Mouse (Mus musculus): ENCODE results near the gene Lpar4. TPM values are rescaled to one million over a fixed set of nuclear protein-coding genes. Genes with fewer than 3 reads are reported as not detected.

The Lpar4 gene
- 4.5 and 6.3 TPM in 2 replicates for polyA plus RNA-seq (2015; fragmentation: Nextera tagmentation; extraction: Ambion mirVana)

- WGBS: 18% methylated on average over 11 of the region's 11 CpGs
- Histone ChIP-seq H3K27ac (ENCODE audit: low read length) (no peak within 1 kb of the TSS), H3K9me3 (ENCODE audit: control insufficient read depth, low read length) (no peaks in the 10 kb centered on the region), H3K27me3 (replicated peaks; ENCODE audit: control insufficient read depth, insufficient read depth, low read length) (0 out of 2 replicates have a peak, but pooled peaks cover 2% of the 10 kb centered on the region), H3K4me3 (replicated peaks; ENCODE audit: low read length) (peak within 1 kb of the TSS; percentile 49), H3K9ac (replicated peaks; ENCODE audit: low read depth, low read length) (peak within 1 kb of the TSS; percentile 27; the same call in 1 of the 2 replicates), H3K4me2 (ENCODE audit: low read length) (peak within 1 kb of the TSS; percentile 51), H3K4me1 (replicated peaks; ENCODE audit: control insufficient read depth, insufficient read depth, low read length) (no peaks in the 10 kb centered on the region), H3K36me3 (ENCODE audit: control insufficient read depth, insufficient read depth) (no peaks in the 10 kb centered on the region)
- peak; percentile 92 for ATAC-seq
These were observed at the start of gene Lpar4 for GRCm38 (mm10) chrX:106920175-106920827. TSS of gene Lpar4 (plus strand) at chrX:106920625.

- Histone ChIP-seq H3K9me3 (ENCODE audit: control insufficient read depth, low read length) (no peaks in the 10 kb centered on the region), H3K4me1 (replicated peaks; ENCODE audit: control insufficient read depth, insufficient read depth, low read length) (no peaks in the 10 kb centered on the region), H3K27ac (ENCODE audit: low read length) (no peak overlapping the region), H3K36me3 (ENCODE audit: control insufficient read depth, insufficient read depth) (no peaks in the 10 kb centered on the region), H3K27me3 (replicated peaks; ENCODE audit: control insufficient read depth, insufficient read depth, low read length) (no peaks in the 10 kb centered on the region; the same call in 1 of the 2 replicates), H3K4me2 (ENCODE audit: low read length) (no peak overlapping the region), H3K9ac (replicated peaks; ENCODE audit: low read depth, low read length) (no peak overlapping the region), H3K4me3 (replicated peaks; ENCODE audit: low read length) (no peak overlapping the region)
- 25% methylated on average over 3 of the region's 3 CpGs for WGBS
- peak; percentile 75 for ATAC-seq
These were observed 49.0 kb upstream of the Lpar4 start for GRCm38 (mm10) chrX:106871426-106871825.

GRCm38 (mm10) chrX:106871894-106872293, 48.5 kb upstream of the Lpar4 start:
- Histone ChIP-seq H3K4me2 (ENCODE audit: low read length) (no peak overlapping the region), H3K27me3 (replicated peaks; ENCODE audit: control insufficient read depth, insufficient read depth, low read length) (no peaks in the 10 kb centered on the region; the same call in 1 of the 2 replicates), H3K36me3 (ENCODE audit: control insufficient read depth, insufficient read depth) (no peaks in the 10 kb centered on the region), H3K4me1 (replicated peaks; ENCODE audit: control insufficient read depth, insufficient read depth, low read length) (no peaks in the 10 kb centered on the region), H3K27ac (ENCODE audit: low read length) (no peak overlapping the region), H3K9ac (replicated peaks; ENCODE audit: low read depth, low read length) (no peak overlapping the region), H3K9me3 (ENCODE audit: control insufficient read depth, low read length) (no peaks in the 10 kb centered on the region), H3K4me3 (replicated peaks; ENCODE audit: low read length) (no peak overlapping the region)
- ATAC-seq: no peak
- WGBS: 35% methylated on average over 3 of the region's 3 CpGs

GRCm38 (mm10) chrX:106872315-106872714, 48.1 kb upstream of the Lpar4 start:
- 46% methylated on average over 4 of the region's 4 CpGs for WGBS
- H3K4me1 ChIP-seq (replicated peaks; ENCODE audit: control insufficient read depth, insufficient read depth, low read length): no peaks in the 10 kb centered on the region
- ATAC-seq: no peak

GRCm38 (mm10) chrX:106897707-106898275, 22.6 kb upstream of the Lpar4 start:
- H3K27ac ChIP-seq (ENCODE audit: low read length): no peak overlapping the region
- 59% methylated on average over 2 of the region's 2 CpGs for WGBS
- no peaks in the 10 kb centered on the region for H3K36me3 ChIP-seq (ENCODE audit: control insufficient read depth, insufficient read depth)
- no peaks in the 10 kb centered on the region for H3K9me3 ChIP-seq (ENCODE audit: control insufficient read depth, low read length)
- H3K4me1 ChIP-seq (replicated peaks; ENCODE audit: control insufficient read depth, insufficient read depth, low read length): no peaks in the 10 kb centered on the region
- H3K27me3 ChIP-seq (replicated peaks; ENCODE audit: control insufficient read depth, insufficient read depth, low read length): no peaks in the 10 kb centered on the region
- no peak for ATAC-seq
- no peak overlapping the region for H3K9ac ChIP-seq (replicated peaks; ENCODE audit: low read depth, low read length)
- H3K4me3 ChIP-seq (replicated peaks; ENCODE audit: low read length): no peak overlapping the region
- no peak overlapping the region for H3K4me2 ChIP-seq (ENCODE audit: low read length)

More at GRCm38 (mm10) chrX:106872315-106872714, 48.1 kb upstream of the Lpar4 start:
- H3K27me3 ChIP-seq (replicated peaks; ENCODE audit: control insufficient read depth, insufficient read depth, low read length): no peaks in the 10 kb centered on the region; the same call in 1 of the 2 replicates
- H3K9ac ChIP-seq (replicated peaks; ENCODE audit: low read depth, low read length): no peak overlapping the region
- H3K36me3 ChIP-seq (ENCODE audit: control insufficient read depth, insufficient read depth): no peaks in the 10 kb centered on the region
- no peaks in the 10 kb centered on the region for H3K9me3 ChIP-seq (ENCODE audit: control insufficient read depth, low read length)
- H3K4me2 ChIP-seq (ENCODE audit: low read length): no peak overlapping the region
- no peak overlapping the region for H3K4me3 ChIP-seq (replicated peaks; ENCODE audit: low read length)
- H3K27ac ChIP-seq (ENCODE audit: low read length): no peak overlapping the region

GRCm38 (mm10) chrX:106920828-106921619, 599 bp downstream of the Lpar4 start:
- peak; percentile 50 for ATAC-seq
- WGBS: 11% methylated on average over 9 of the region's 9 CpGs
- Histone ChIP-seq H3K4me3 (replicated peaks; ENCODE audit: low read length) (peak overlapping the region; percentile 49), H3K4me1 (replicated peaks; ENCODE audit: control insufficient read depth, insufficient read depth, low read length) (no peaks in the 10 kb centered on the region), H3K9ac (replicated peaks; ENCODE audit: low read depth, low read length) (peak overlapping the region; percentile 27; the same call in 1 of the 2 replicates), H3K9me3 (ENCODE audit: control insufficient read depth, low read length) (no peaks in the 10 kb centered on the region), H3K27ac (ENCODE audit: low read length) (no peak overlapping the region), H3K4me2 (ENCODE audit: low read length) (peak overlapping the region; percentile 51), H3K27me3 (replicated peaks; ENCODE audit: control insufficient read depth, insufficient read depth, low read length) (no peaks in the 10 kb centered on the region), H3K36me3 (ENCODE audit: control insufficient read depth, insufficient read depth) (no peaks in the 10 kb centered on the region)

- Histone ChIP-seq H3K36me3 (ENCODE audit: control insufficient read depth, insufficient read depth) (no peaks in the 10 kb centered on the region), H3K9ac (replicated peaks; ENCODE audit: low read depth, low read length) (no peak overlapping the region), H3K4me3 (replicated peaks; ENCODE audit: low read length) (no peak overlapping the region), H3K27me3 (replicated peaks; ENCODE audit: control insufficient read depth, insufficient read depth, low read length) (no peaks in the 10 kb centered on the region), H3K27ac (ENCODE audit: low read length) (no peak overlapping the region), H3K4me1 (replicated peaks; ENCODE audit: control insufficient read depth, insufficient read depth, low read length) (no peaks in the 10 kb centered on the region), H3K9me3 (ENCODE audit: control insufficient read depth, low read length) (no peaks in the 10 kb centered on the region), H3K4me2 (ENCODE audit: low read length) (no peak overlapping the region)
- no peak for ATAC-seq
These were observed 4.1 kb downstream of the Lpar4 start for GRCm38 (mm10) chrX:106924572-106924971.

GRCm38 (mm10) chrX:106939326-106939725, 18.9 kb downstream of the Lpar4 start:
- Histone ChIP-seq H3K4me2 (ENCODE audit: low read length) (no peak overlapping the region), H3K27me3 (replicated peaks; ENCODE audit: control insufficient read depth, insufficient read depth, low read length) (no peaks in the 10 kb centered on the region), H3K9me3 (ENCODE audit: control insufficient read depth, low read length) (no peaks in the 10 kb centered on the region), H3K27ac (ENCODE audit: low read length) (no peak overlapping the region), H3K36me3 (ENCODE audit: control insufficient read depth, insufficient read depth) (no peaks in the 10 kb centered on the region), H3K4me3 (replicated peaks; ENCODE audit: low read length) (no peak overlapping the region), H3K4me1 (replicated peaks; ENCODE audit: control insufficient read depth, insufficient read depth, low read length) (no peaks in the 10 kb centered on the region), H3K9ac (replicated peaks; ENCODE audit: low read depth, low read length) (no peak overlapping the region)
- 73% methylated on average over 3 of the region's 3 CpGs for WGBS
- no peak for ATAC-seq

GRCm38 (mm10) chrX:106950558-106950957, 30.1 kb downstream of the Lpar4 start:
- H3K4me2 ChIP-seq (ENCODE audit: low read length): no peak overlapping the region
- H3K4me3 ChIP-seq (replicated peaks; ENCODE audit: low read length): no peak overlapping the region
- no peaks in the 10 kb centered on the region for H3K9me3 ChIP-seq (ENCODE audit: control insufficient read depth, low read length)
- H3K36me3 ChIP-seq (ENCODE audit: control insufficient read depth, insufficient read depth): no peaks in the 10 kb centered on the region
- no peak for ATAC-seq
- no peaks in the 10 kb centered on the region; the same call in 1 of the 2 replicates for H3K27me3 ChIP-seq (replicated peaks; ENCODE audit: control insufficient read depth, insufficient read depth, low read length)
- H3K27ac ChIP-seq (ENCODE audit: low read length): no peak overlapping the region
- whole genome bisulfite sequencing: 40% methylated on average over 1 of the region's 1 CpGs
- no peaks in the 10 kb centered on the region for H3K4me1 ChIP-seq (replicated peaks; ENCODE audit: control insufficient read depth, insufficient read depth, low read length)
- H3K9ac ChIP-seq (replicated peaks; ENCODE audit: low read depth, low read length): no peak overlapping the region
